Mouse (Mus musculus) lung, adult 10 weeks (tissue): ENCODE results near the gene Cyp4x1. TPM values are rescaled to one million over a fixed set of nuclear protein-coding genes. Genes with fewer than 3 reads are reported as not detected.

Source experiments
- polyA plus RNA-seq: library from polyadenylated mRNA; stranded (reverse); fragments of 350-450 nt; fragmentation: Illumina TruSeq; extraction: RNeasy Lipid Tissue Mini Kit (QIAGEN cat#74804); gene quantifications from one replicate; pipeline ENCODE4 v1.2.3, GENCODE M21; 2014; ENCODE audit warnings: low read depth, low replicate concordance; ENCODE audit not compliant: insufficient read depth

Cyp4x1 gene
- not detected for polyA plus RNA-seq

DNA sequence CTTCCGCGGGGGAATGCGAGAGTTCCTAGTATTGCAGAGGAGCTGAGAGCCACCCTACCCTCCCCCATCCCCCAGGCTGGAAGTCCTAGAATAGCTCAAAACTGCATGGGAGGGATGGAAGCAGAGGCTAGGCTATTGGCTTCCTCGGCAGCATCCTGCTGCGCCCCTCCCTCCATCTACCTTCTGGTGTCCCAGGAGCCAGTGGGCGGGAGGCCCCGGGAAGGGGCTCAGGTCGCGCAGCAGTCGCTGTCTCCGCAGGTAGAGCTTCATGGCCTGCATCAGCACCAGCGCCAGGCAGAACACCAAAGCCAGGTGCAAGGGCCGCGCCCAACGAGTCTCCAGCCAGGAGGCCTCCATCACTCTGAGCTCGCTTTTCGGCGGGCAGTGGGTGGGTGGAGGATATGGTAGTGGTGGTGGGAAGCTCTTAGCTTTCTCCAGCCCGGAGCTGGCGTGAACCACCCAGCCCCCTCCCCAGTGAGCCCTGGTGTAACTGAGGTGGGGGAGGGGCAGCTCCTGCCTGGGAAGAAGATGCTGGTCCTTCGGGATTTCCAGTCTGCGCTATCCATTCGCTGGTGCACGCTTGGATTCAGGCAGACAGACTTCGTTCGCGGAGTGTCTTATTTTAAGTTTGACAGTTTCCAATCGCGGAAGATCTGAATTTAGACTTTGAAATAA is at the start of gene Cyp4x1:
Cyp4x1 (minus strand) TSS at position 661 of the 675 bp plus-strand sequence.

GRCm38 (mm10) chr4:115088611-115089338 is 45.3 kb downstream of the Cyp4x1 start, which contains the start of gene Pdzk1ip1:
Gene Pdzk1ip1 (plus strand): TSS chr4:115088708.

DNA sequence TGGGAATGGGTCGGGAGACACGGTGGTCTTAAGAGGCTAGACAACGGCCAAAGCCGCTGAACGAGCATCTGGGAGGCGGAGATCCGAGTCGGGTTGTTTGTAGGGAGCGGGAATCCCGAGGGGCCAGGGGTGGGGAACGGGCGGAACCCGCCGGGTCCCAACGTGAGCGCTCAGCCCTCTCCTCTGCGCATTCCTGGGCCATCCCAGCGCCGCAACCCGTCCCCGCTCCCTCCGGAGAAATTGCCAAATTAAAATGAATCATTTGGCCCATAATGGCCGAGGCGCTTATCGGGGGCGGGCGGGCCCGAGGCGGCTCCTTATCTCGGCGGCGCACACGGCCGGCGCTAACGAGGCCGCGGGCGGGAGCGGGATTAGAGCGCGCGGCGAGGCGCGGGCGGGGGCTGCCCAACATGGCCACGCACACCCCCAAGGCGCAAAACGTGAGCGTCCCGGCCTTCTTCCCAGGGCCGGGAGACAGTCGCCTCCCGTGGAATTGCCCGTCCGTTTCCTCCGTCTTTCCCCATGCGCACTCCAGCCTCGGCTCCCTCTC is 77.6 kb downstream of the Cyp4x1 start, which contains the start of gene Tal1:
Tal1 (plus strand) TSS at position 56 of the 550 bp plus-strand sequence.

Other genes starting within 250 kb of the Cyp4x1 start
- gene Foxd2, start 225.4 kb downstream of the Cyp4x1 start, polyA plus RNA-seq: 0.29 TPM
- not detected for gene Foxe3, start 208.3 kb downstream of the Cyp4x1 start, polyA plus RNA-seq
- gene Cmpk1, start 147.0 kb downstream of the Cyp4x1 start, polyA plus RNA-seq: 53.0 TPM
- gene Stil, start 134.1 kb downstream of the Cyp4x1 start, polyA plus RNA-seq: 0.06 TPM
- 5.4 TPM for gene Tal1, start 77.9 kb downstream of the Cyp4x1 start, polyA plus RNA-seq
- gene Pdzk1ip1, start 45.6 kb downstream of the Cyp4x1 start, polyA plus RNA-seq: 75.9 TPM
- not detected for gene Cyp4a29, start 107.8 kb upstream of the Cyp4x1 start, polyA plus RNA-seq
- gene Cyp4a12a, start 164.8 kb upstream of the Cyp4x1 start, polyA plus RNA-seq: not detected